Mouse (Mus musculus) gastrocnemius, postnatal 10 days (tissue): Measurements from ENCODE around the gene Tmem8. TPM values are rescaled to one million over a fixed set of nuclear protein-coding genes. Genes with fewer than 3 reads are reported as not detected.
"Not testable (repeated sequence)": the region's sequence is repeated elsewhere in the genome, so short reads cannot be mapped to it uniquely, and the experiment has no call there.

Source experiments
- DNase-seq: peaks from one replicate; pipeline ENCODE4 v3.0.0; 2021; ENCODE audit warnings: mixed read lengths
- long read RNA-seq, 2 experiments: library from polyadenylated mRNA; stranded (forward); transcript quantifications; one replicate each; pipeline ENCODE4 v2.0.0; 2021
- total RNA-seq, 2 experiments: library from RNA; stranded (reverse); gene quantifications; 2 replicates each; pipeline ENCODE4 v1.2.3; 2021

The Tmem8 gene
- total RNA-seq: 1 to 10 TPM; 1.3 to 1.7 TPM
- long read RNA-seq, experiment 1, partial matches to known transcripts: 0 of 3 reads
- long read RNA-seq, experiment 1, other reads (novel, unspliced or antisense): 0 of 3 reads
- long read RNA-seq, experiment 2, partial matches to known transcripts: 0 of 2 reads
- long read RNA-seq, experiment 2, other reads (novel, unspliced or antisense): 1 of 2 reads

DNA sequence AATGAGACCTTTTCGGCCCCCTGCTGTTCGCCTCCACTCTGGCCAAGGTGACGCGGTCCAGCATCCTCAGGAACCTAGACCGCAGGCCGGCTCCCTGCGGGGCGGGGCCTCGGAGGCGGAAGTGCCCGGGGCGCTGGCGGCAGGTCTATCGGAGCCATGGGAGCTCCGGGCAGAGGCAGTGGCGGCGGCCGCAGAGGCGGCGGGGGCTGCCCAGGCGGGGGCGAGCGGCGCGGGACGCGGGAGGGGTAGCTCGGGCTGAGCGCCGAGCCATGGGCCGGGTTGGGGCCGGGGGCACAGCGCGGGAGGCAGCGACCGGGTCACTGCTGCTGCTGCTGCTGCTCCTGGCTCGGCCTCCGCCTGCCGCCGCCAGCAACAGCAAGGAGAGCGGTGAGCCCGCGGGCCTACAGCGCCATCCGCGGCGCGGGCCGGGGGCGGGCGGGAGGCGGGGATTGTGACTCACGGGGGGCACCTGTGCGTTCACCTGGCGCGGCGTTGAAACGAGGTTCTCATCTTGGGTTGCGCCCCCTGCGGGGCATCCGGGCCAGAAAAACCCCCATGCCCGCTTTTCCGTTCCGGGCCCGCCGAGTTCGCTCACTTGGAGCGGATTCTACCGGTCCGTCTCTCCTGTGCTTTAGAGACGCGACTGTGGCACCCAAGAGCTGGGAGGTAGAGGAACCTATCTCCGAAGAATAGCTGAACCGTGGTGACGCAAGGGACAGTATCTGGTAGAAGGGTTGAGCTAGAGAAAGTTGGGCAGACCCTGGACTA is at the start of gene Tmem8:
Tmem8 (plus strand) TSS at position 119 of the 768 bp plus-strand sequence.
- DNase-seq: peak; percentile 47

DNA sequence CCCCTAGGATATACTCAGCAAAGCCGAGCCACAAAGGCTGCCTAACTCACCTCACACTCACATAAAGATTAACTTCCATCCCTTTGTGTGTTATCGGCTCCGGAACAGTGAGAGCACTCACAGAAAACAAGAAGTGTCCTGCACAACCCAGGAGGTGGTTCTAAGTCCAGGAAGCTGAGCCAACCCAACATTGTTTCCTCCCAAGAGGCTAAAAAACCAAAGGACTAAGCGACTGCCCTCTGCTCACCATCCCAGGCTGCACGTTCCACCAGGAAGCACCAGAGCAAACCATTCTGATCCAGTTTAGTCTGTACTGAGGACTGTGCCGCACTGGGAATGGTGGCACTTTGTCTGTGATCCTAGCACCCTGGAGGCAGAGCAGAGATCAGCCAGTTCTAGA is 48.2 kb upstream of the Tmem8 start:
- no peak for DNase-seq

DNA sequence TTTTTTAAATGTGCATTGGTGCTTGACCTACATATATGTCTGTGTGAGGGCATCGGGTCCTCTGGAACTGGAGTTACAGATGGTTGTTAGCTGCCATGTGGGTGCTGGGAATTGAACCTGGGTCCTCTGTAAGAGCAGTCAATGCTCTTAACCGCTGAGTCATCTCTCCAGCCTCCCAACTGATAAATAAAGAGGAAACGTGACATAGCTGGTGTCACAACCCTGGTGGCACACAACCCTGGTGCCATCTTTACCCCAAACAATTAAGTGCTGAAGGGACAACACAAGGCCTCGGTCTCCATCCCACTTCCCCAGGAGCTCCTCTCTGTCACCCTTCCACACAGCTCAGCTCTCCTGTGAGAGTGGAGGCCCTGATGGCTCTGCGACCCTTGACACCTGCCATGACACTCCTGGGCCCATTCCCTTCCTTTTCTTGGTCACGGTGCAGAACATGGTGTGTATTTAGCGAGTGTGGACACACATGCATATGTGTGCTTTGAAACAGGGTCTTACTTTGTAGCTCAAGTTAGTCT is 46.5 kb upstream of the Tmem8 start:
- DNase-seq: no peak

DNA sequence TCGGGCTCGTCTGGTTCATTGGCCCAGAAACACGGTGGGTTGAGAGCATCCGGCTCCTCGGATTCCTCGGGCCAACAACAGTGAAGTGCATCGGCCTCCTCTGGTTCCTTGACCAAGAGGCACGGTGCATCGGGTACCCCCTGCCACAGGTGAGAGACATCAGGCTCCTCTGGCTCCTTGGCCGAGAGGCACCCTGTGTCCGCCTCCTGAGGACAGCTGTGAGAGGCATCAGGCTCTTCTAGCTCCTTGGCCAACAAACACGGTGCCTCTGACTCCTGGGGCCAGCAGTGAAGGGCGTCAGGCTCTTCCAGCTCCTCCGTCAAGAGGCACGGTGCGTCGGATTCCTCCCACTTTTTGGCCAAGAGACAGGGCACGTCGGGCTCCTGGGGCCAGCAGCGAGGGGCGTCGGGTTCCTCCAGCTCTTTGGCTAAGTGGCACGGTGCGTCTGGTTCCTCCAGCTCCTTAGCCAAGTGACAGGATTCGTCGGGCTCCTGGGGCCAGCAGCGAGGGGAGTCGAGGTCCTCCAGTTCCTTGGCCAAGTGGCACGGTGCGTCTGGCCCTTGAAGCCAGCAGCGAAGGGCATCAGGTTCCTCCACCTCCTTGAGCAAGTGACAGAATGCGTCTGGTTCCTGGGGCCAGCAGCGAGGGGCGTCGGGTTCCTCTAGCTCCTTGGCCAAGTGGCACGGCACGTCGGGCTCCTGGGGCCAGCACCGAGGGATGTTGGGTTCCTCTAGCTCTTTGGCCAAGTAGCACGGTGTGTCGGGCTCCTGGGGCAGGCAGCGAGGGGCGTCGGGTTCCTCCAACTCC is 44.9 kb upstream of the Tmem8 start:
- DNase-seq: peak; percentile 47

DNA sequence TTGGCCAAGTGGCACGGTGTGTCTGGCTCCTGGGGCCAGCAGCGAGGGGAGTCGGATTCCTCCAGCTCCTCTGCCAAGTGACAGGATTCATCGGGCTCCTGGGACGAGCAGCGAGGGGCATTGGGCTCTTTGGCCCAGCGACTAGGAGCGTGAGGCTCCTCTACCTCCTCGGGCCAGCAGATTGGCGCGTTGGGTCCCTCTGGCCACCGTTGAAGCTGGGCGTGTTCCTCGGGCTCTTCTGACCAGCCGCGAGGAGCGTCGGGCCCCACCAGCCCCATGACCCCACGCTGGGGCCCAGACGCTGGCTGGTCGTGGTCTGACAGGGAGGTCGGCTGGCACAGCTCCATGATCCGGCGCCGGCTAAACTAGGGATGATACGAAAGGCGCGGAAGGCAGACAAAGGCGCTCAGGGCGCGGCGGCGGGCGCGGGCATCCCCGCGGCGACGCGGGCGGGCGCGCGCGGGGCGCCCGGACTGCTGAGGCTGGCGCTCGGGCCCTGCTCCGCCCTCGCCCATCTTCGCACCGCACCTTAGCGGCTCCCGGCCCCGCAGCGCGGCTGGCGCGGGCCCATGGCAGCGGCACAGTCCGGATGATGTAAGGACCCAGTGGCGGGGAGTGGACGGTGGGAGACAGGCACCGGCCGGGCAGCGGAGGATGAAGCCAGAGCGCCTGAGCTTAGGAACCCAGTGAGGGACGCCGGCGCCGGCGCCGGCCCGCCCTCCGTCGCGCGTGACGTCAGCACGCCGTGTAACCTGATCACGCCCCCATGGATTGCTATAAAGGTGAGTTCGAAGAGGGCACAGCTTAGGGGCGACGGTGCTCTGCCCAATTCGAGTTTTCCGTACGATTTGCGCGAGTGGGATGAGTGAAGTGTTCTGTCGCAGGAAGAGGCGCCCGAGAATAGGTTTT is 44.0 kb upstream of the Tmem8 start, which contains the start of gene Rab11fip3:
Rab11fip3 (minus strand) TSS at position 725 of the 909 bp plus-strand sequence.
- peak; percentile 76 for DNase-seq

DNA sequence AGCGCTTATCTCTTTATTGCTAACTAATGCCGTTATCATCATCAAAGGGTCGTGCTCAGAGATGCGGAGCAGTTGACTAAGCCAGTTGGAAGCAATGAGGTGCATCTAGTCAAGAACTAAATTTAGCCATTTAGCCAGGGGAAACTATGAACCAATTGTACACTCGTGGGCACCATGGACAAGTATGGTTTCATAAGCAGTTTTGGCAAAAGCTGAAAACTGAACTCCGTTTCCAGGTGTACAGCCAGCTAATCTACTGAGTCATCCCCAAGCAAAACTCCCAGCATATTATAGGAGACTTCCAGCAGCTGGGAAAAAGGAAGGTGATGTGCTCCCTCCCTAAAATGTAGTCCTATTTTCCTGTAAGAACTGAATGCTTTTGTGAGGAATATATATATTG is 43.0 kb upstream of the Tmem8 start:
- no peak for DNase-seq

DNA sequence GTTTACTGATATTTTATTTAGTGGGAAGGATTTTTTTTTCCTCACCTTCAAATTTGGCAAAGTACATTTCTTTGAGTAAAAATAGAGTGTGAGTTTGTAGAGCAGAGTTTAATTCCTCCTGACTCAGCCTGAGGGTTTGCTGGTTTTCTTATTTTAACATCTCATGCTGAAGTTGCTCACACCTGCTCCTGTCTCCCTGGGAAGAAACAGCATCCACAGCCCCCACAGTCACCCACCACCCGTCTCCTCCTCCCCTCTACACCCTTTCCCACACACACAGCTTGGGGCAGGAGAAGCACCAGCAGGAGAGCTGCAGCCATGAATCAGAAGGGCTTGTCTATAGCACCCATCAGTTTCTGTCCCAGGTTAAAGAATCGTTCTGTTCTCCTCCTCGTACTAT is 37.9 kb upstream of the Tmem8 start:
- DNase-seq: no peak

DNA sequence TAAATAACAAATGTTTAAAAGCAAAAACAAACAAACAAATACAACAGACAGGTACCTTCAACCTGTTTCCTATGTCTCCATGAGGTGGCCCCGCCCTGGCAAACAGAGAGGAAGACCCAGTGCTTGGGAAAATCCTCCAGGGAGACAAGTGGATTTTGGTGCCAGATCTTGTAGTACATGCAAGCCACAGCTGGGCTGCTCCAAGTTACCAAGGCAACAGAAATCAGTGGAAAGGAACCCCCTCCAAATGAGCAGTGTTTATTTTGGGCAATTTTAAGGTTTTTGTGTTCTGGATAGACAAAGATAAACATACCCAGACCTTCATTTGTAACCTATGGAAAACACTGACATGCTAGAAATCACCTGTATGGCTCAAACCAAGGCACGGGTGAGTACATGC is 34.2 kb upstream of the Tmem8 start:
- no peak for DNase-seq

DNA sequence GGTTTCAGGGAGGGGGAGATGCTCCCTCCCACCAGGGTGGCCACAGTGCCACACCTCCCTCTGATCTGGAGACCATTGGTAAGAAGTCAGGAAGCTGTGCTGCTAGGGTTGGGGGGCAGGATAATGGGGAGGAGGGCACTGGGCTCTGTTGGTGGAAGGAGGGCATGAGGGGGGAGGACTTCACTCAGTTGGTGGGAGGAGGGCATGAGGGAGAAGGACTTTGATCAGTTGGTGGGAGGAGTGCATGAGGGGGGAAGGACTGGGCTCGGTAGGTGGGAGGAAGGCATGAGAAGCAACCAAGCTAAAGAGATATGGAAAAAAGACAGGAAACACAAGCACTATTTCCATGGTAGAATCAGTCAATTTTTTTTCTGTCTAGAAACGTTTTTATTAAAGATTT is 32.2 kb upstream of the Tmem8 start:
- no peak for DNase-seq

DNA sequence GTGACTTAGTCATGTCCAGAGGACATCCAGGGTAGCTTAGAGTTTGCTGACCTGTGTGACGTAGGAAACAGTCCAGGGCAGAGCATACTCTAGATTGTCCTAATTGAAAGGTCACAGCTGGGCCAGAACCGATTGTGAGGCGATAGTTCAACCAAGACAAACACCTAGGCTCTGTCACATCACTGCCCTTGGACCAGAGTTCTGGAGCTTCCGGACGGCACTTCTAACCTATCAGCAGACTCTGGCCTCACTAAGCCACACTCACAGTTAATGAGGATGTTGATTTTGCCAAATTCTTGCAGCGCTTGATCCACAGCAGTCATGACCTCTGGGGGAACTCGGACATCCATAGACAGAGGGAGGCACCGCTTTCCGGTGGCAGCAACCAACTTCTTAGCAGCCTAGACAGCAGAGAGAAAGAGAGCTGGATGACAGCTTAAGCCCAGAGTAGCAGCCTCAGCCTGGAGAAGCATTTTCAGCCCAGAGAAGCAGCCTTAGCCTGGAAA is 26.0 kb upstream of the Tmem8 start:
- DNase-seq: no peak

DNA sequence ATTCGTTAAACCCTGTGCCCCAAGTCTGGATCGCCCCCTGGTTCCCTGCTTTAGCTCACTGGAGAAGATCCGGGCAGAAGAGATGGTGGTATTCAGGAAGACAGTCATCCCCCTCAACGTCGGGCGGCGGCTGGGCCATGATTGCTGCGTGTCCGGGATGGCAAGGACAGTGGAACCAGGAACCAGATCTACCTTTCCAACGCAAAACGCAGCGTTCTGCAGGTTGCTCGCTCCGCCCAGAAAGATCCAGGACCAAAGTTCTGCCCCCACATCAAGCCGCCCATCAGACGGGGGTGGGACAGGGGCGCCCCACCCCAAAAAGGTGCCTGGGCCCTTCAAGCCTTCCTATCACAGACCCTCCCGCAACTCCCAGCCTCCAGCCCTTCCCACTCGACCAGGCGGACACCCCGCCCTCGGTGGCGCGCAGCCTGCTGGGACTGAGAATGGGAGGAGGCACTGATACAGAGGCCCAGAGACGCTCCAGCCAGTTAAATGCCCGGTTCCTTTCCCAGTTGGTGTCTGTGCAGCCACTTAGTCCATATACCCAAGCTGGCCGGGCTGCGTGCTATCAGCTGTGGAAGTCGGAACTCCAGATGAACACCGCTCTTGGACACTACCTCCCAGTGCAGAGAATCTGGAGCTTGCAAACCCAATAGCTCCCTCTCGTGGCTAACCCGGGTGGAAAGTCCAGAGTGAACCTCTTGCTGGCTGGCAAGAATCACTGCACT is 23.0 kb upstream of the Tmem8 start, which contains the start of gene Decr2:
Decr2 (minus strand) TSS at position 433 of the 728 bp plus-strand sequence.
- DNase-seq: peak; percentile 86

DNA sequence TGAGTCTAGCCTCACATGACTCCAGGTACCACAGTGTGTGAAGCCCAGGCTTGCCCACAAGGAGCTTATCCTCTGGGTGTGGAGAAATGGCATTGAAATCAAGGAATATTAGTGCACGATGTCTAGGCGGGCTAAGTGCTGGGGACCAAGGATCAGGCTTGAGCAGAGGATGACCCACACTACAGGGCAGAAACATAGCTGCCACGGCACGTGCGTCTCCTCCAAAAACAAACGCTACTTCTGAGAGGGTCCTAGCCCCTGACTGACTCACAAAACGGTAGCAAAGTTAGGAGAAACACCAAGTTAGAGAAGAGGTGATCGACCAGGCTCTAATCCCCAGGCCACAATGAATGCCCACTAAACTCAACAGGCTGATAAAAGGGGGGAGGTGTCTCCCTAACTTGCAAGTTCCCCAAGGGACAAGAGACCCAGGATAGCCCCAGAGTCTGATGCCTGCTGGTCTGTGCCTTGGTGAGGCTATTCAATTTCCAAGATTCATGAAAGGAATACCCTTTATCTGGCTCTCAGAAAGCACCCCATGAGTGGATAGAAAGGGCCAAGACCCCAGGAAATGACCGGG is 18.5 kb upstream of the Tmem8 start:
- no peak for DNase-seq

DNA sequence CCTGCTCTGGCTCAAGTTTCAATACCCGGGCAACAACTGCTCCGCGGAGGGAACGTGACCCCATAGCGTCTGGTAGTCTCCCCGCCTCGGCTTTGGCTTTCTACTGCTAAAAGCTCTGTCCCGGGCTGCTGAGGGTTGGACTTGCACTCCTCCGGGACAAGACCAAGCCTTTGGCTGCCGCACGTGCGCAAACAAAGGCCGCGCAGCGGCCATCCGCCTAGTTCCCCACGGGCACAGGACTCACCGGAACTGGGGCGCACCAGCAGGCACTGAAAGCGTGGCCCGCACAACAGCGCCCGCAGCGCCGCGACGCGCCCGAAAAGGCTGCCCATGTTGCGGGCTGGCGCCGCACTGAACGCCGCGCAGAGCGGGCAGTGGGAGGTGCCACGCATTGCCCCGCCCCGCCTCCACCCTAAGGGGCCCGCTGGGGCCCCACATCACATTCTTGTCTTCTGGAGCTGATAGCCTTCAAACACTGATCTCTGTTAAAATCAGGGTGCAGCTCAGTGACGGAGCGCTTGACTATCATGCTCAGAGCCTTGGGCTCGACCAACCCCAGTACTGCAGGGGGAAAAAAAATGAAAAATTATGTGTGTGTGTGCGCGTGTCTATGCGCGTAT is 17.9 kb upstream of the Tmem8 start, which contains the start of gene Nme4:
Nme4 (minus strand) TSS at position 482 of the 620 bp plus-strand sequence.
- peak; percentile 44 for DNase-seq

DNA sequence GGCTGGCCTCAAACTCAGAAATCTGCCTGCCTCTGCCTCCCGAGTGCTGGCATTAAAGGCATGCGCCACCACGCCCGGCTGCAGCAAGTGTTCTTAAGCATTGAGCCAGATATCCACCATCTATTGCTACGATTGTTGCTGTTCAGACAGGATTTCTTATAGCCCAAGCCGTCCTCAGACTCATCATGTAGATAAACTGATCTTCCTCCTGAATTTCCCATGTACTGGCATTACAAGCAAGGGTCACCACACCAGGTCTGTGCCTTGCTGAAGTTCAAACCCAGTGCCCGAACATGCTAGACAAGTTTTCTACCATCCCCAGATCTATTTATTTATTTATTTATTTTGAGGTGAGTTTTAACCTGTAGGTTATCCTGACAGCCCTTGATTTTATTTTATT is 14.6 kb upstream of the Tmem8 start:
- no peak for DNase-seq

DNA sequence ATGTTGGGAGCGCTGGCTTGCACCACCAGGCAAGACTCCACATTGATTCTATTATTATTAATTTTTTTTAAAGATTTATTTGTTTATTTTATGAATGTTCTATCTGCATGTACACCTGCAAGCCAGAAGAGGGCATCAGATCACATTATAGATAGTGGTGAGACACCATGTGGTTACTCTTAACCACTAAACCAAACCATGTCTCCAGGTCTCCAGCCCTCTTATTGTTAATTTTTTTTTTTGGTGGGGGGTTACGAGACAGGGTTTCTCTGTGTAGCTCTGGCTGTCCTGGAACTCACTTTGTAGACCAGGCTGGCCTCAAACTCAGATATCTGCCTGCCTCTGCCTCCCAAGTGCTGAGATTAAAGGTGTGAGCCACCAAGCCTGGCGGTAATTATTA is 13.8 kb upstream of the Tmem8 start:
- not testable (repeated sequence) for DNase-seq

DNA sequence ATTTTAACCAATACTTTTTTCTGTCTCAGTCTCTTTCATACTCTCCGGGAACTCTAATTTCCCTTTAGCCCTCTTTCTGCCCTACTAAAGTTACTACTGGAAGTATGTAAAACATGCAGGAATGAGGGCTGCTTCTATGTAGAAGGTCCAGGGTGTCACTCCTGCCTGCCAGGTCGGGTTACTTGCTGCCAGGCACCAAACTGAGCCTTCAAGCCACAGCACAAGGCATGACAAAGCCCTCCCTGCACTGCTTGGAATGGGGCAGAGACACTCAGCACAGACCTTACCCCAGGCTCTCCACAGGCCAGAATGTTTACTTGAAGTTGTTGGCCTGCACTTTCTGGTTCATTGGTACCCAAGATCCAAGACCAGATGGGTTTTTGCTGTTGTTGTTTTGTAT is 12.9 kb upstream of the Tmem8 start:
- DNase-seq: no peak

DNA sequence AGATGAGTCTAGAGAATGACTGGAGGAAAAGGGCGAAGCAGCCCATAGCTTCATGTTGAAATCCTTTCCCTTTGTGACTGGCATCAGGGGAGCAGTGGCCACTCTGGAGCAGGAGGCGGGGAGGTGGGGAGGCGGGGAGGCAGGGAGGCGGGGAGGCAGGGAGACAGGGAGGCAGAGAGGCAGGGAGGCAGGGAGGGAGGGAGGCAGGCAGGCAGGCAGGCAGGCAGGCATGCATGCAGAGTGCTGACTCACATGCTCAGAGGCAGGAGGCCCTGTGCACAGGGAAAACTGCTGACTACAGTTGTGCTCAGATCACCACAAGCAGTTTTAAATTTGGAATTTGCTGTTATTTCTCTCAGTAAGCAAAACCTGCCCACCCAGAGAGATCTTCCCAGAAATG is 11.6 kb upstream of the Tmem8 start:
- DNase-seq: no peak

DNA sequence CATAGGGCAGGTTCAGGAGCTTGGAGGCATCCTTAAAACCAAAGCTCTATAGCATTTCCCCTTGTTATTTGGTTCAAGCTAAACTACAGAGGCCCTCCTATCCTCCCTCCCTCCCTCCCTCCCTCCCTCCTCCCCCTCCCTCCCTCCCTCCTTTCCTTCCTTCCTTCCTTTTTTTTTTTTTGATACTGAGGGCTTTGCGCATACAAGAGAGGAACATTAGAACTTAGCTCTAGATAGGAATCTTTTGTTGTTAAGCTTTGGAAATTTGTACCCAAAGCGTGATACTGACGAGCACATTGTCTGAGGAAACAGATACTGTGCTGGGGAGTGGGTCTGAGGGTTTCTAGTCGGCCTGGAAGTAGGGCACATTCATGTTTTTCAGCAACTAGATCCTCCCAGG is 7.5 kb upstream of the Tmem8 start:
- no peak for DNase-seq

DNA sequence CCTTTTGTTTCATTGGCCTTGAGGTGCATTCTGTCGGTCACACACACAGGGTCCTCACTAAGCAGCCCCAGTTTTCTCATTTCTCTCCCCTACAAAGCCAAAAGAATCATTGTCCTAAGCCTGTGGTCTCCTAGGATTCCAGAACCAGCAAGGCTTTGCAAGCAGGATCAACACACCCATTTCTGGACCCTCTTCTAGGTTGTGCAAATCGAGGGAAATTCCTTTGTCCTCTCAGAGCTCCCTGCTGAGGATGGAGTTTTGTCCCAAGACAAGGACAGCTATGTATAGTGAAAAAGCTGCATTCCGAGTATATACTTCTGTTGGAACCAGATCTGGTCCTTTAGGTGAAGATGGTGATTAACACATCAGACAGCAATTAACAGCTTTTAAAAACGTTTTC is 2.9 kb upstream of the Tmem8 start:
- DNase-seq: no peak

DNA sequence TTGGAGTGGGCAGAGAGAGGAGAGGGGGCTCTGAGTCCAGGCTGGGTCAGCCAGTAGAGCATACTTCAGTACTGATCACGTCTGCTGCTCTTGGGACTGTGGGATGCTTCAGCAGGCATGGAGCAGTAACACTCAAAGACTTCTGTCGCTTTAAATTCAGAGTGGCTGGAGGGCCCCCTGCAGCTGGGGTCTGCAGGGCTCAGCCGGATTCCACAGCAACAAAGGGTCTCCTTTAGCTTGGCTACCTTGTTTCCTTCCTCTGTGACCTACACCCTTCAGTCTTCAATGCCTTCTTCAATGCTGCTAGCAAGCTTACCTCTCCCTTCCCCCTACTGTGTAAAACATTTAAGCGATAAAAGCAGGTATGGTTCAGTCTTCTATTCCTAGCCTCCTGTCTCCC is 2.1 kb upstream of the Tmem8 start:
- DNase-seq: no peak
